Mouse (Mus musculus) retina, embryonic 14.5 days (tissue): ENCODE measurements at regions not wholly inside any gene's neighbourhood (a gene's known extent, or its start where the extent isn't known, plus 50 kb on each side); places are given as distances from the start of the nearest gene placed in this dataset.
A peak's percentile ranks its signal among the peaks of the same experiment; 100 is the strongest.

ENCODE experiments used
- DNase-seq: peaks from one replicate; pipeline ENCODE4 v3.0.0-alpha.2; 2015; ENCODE audit warnings: low spot score

GRCm38 (mm10) chr5:47693478-47693877, 289.5 kb upstream of the Slit2 start:
- DNase-seq, result no peak

- DNase-seq, result no peak
Observed at GRCm38 (mm10) chr5:47693921-47694320, 289.0 kb upstream of the Slit2 start.

- DNase-seq, result no peak
Observed at GRCm38 (mm10) chr5:47694630-47695029, 288.3 kb upstream of the Slit2 start.

GRCm38 (mm10) chr5:47711553-47711952, 271.4 kb upstream of the Slit2 start:
- no peak for DNase-seq

- DNase-seq, result no peak
Observed at GRCm38 (mm10) chr5:47714333-47714732, 268.6 kb upstream of the Slit2 start.

GRCm38 (mm10) chr5:47724911-47725310, 258.0 kb upstream of the Slit2 start:
- no peak for DNase-seq

- DNase-seq, result no peak
Observed at GRCm38 (mm10) chr5:47742727-47743126, 240.2 kb upstream of the Slit2 start.

- DNase-seq, result no peak
Observed at GRCm38 (mm10) chr5:47745177-47745576, 237.8 kb upstream of the Slit2 start.

- DNase-seq, result no peak
Observed at GRCm38 (mm10) chr5:47751907-47752306, 231.0 kb upstream of the Slit2 start.

- DNase-seq, result no peak
Observed at GRCm38 (mm10) chr5:47772642-47773353, 210.1 kb upstream of the Slit2 start.

GRCm38 (mm10) chr5:47773354-47773743, 209.6 kb upstream of the Slit2 start:
- no peak for DNase-seq

- DNase-seq, result no peak
Observed at GRCm38 (mm10) chr5:47780861-47781260, 202.1 kb upstream of the Slit2 start.

GRCm38 (mm10) chr5:47781608-47782007, 201.3 kb upstream of the Slit2 start:
- no peak for DNase-seq

- no peak for DNase-seq
Observed at GRCm38 (mm10) chr5:47794639-47795272, 188.2 kb upstream of the Slit2 start.

- no peak for DNase-seq
Observed at GRCm38 (mm10) chr5:47795273-47795672, 187.7 kb upstream of the Slit2 start.

- no peak for DNase-seq
Observed at GRCm38 (mm10) chr5:47820936-47821335, 162.0 kb upstream of the Slit2 start.

GRCm38 (mm10) chr5:47837998-47838397, 144.9 kb upstream of the Slit2 start:
- no peak for DNase-seq

- peak; percentile 13 for DNase-seq
Observed at GRCm38 (mm10) chr5:47869701-47870100, 113.2 kb upstream of the Slit2 start.
